Mouse (Mus musculus): ENCODE results near the gene Tex33. TPM values are rescaled to one million over a fixed set of nuclear protein-coding genes. Genes with fewer than 3 reads are reported as not detected.
A peak's percentile ranks its signal among the peaks of the same experiment; 100 is the strongest.

The Tex33 gene
- polyA plus RNA-seq, 1 experiment = not detected

- DNase-seq (ENCODE audit: low read depth in 1 of 2, low spot score in 2 of 2) = no peak
- Histone ChIP-seq H3K4me1 (ENCODE audit: control insufficient read depth, insufficient read depth, insufficient read length) (no peaks in the 10 kb centered on the region), H3K27ac (ENCODE audit: insufficient read depth, low read length) (no peak overlapping the region), H3K4me3 (ENCODE audit: extremely low read depth, insufficient read depth, insufficient read length) (no peak overlapping the region), H3K36me3 (ENCODE audit: control insufficient read depth, insufficient read depth, low read length) (no peaks in the 10 kb centered on the region), H3K27me3 (ENCODE audit: control insufficient read depth, insufficient read depth, low read length) (no peaks in the 10 kb centered on the region)
- 90% methylated on average over 2 of the region's 2 CpGs for WGBS
- TF ChIP-seq CTCF (IDR thresholded peaks at IDR 0.05; ENCODE audit: extremely low read depth, insufficient read depth, insufficient read length, insufficient replicate concordance) (no peak), POLR2A (IDR thresholded peaks at IDR 0.05; ENCODE audit: low read depth, low read length) (no peak)
These were observed 15.5 kb downstream of the Tex33 start for GRCm38 (mm10) chr15:78380208-78380607.

DNA sequence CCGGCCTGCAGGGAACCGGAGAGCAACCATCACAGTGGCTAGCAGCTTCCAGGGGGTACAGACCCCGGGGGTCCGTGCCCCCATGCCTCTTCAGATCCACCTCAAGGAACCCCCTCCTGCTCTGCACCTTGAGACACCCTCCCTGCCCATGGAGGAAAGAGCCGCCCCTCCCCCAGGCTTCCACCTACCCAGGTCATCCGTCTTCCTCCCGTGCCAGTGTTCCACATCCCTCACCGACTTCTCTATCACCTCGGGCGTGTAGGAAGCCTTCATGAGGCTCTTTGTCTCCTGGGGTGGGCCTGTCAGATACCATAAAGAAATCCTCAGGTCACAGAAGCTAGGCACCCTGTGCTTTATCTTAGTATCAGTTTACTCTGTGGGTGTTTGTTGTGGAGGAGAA, 17.2 kb downstream of the Tex33 start:
- no peak overlapping the region for H3K4me3 ChIP-seq (ENCODE audit: extremely low read depth, insufficient read depth, insufficient read length)
- no peak for DNase-seq (ENCODE audit: low read depth in 1 of 2, low spot score in 2 of 2)
- 83% methylated on average over 10 of the region's 10 CpGs for WGBS
- H3K27ac ChIP-seq (ENCODE audit: insufficient read depth, low read length) = no peak overlapping the region
- TF ChIP-seq CTCF (IDR thresholded peaks at IDR 0.05; ENCODE audit: extremely low read depth, insufficient read depth, insufficient read length, insufficient replicate concordance) (no peak), POLR2A (IDR thresholded peaks at IDR 0.05; ENCODE audit: low read depth, low read length) (no peak)
- no peaks in the 10 kb centered on the region for H3K27me3 ChIP-seq (ENCODE audit: control insufficient read depth, insufficient read depth, low read length)
- no peaks in the 10 kb centered on the region for H3K36me3 ChIP-seq (ENCODE audit: control insufficient read depth, insufficient read depth, low read length)
- no peaks in the 10 kb centered on the region for H3K4me1 ChIP-seq (ENCODE audit: control insufficient read depth, insufficient read depth, insufficient read length)

- Histone ChIP-seq H3K27me3 (ENCODE audit: control insufficient read depth, insufficient read depth, low read length) (no peaks in the 10 kb centered on the region), H3K36me3 (ENCODE audit: control insufficient read depth, insufficient read depth, low read length) (no peaks in the 10 kb centered on the region), H3K4me1 (ENCODE audit: control insufficient read depth, insufficient read depth, insufficient read length) (no peaks in the 10 kb centered on the region), H3K4me3 (ENCODE audit: extremely low read depth, insufficient read depth, insufficient read length) (no peak overlapping the region), H3K27ac (ENCODE audit: insufficient read depth, low read length) (no peak overlapping the region)
- DNase-seq (ENCODE audit: low read depth in 1 of 2, low spot score in 2 of 2) = no peak
- no peak for TF ChIP-seq POLR2A (IDR thresholded peaks at IDR 0.05; ENCODE audit: low read depth, low read length)
- TF ChIP-seq CTCF (IDR thresholded peaks at IDR 0.05; ENCODE audit: extremely low read depth, insufficient read depth, insufficient read length, insufficient replicate concordance) = no peak
- WGBS = 90% methylated on average over 10 of the region's 10 CpGs
These were observed 17.9 kb downstream of the Tex33 start for GRCm38 (mm10) chr15:78377859-78378258.

GRCm38 (mm10) chr15:78374204-78374603, 21.5 kb downstream of the Tex33 start:
- 79% methylated on average over 3 of the region's 3 CpGs for WGBS
- Histone ChIP-seq H3K4me1 (ENCODE audit: control insufficient read depth, insufficient read depth, insufficient read length) (no peaks in the 10 kb centered on the region), H3K36me3 (ENCODE audit: control insufficient read depth, insufficient read depth, low read length) (no peaks in the 10 kb centered on the region), H3K27me3 (ENCODE audit: control insufficient read depth, insufficient read depth, low read length) (no peaks in the 10 kb centered on the region), H3K27ac (ENCODE audit: insufficient read depth, low read length) (no peak overlapping the region), H3K4me3 (ENCODE audit: extremely low read depth, insufficient read depth, insufficient read length) (no peak overlapping the region)
- TF ChIP-seq POLR2A (IDR thresholded peaks at IDR 0.05; ENCODE audit: low read depth, low read length) = no peak
- no peak for TF ChIP-seq CTCF (IDR thresholded peaks at IDR 0.05; ENCODE audit: extremely low read depth, insufficient read depth, insufficient read length, insufficient replicate concordance)
- no peak for DNase-seq (ENCODE audit: low read depth in 1 of 2, low spot score in 2 of 2)

- Histone ChIP-seq H3K4me3 (ENCODE audit: extremely low read depth, insufficient read depth, insufficient read length) (no peak overlapping the region), H3K36me3 (ENCODE audit: control insufficient read depth, insufficient read depth, low read length) (no peaks in the 10 kb centered on the region), H3K4me1 (ENCODE audit: control insufficient read depth, insufficient read depth, insufficient read length) (no peaks in the 10 kb centered on the region; the same call in 1 of the 2 replicates), H3K27ac (ENCODE audit: insufficient read depth, low read length) (no peak overlapping the region), H3K27me3 (ENCODE audit: control insufficient read depth, insufficient read depth, low read length) (no peaks in the 10 kb centered on the region)
- DNase-seq (ENCODE audit: low read depth in 1 of 2, low spot score in 2 of 2) = no peak
- TF ChIP-seq POLR2A (IDR thresholded peaks at IDR 0.05; ENCODE audit: low read depth, low read length) (no peak), CTCF (IDR thresholded peaks at IDR 0.05; ENCODE audit: extremely low read depth, insufficient read depth, insufficient read length, insufficient replicate concordance) (no peak)
- WGBS = 85% methylated on average over 3 of the region's 3 CpGs
These were observed 22.9 kb downstream of the Tex33 start for GRCm38 (mm10) chr15:78372796-78373195.

DNA sequence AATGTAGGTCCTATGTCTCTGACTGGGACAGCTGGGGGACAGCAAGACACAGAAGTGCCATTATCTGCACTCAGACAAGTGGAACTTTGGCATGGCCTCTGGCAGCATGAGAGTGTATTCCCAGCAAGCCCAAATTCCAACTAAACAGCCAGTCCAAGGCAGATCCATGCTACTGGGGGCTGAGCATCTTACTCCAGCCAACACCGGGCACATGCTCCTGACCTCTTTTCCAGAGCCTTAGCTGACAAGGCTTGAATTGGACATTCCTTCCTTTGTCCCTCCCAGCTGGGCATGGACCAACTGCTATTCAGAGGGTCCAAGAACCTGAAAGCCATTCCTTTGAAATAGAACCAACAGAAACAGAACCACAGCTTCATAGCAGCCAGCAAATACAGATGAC, 26.1 kb downstream of the Tex33 start:
- no peak for DNase-seq (ENCODE audit: low read depth in 1 of 2, low spot score in 2 of 2)
- Histone ChIP-seq H3K4me1 (ENCODE audit: control insufficient read depth, insufficient read depth, insufficient read length) (no peaks in the 10 kb centered on the region; the same call in 1 of the 2 replicates), H3K27me3 (ENCODE audit: control insufficient read depth, insufficient read depth, low read length) (no peaks in the 10 kb centered on the region), H3K27ac (ENCODE audit: insufficient read depth, low read length) (no peak overlapping the region), H3K36me3 (ENCODE audit: control insufficient read depth, insufficient read depth, low read length) (no peaks in the 10 kb centered on the region), H3K4me3 (ENCODE audit: extremely low read depth, insufficient read depth, insufficient read length) (no peak overlapping the region)
- no peak for TF ChIP-seq POLR2A (IDR thresholded peaks at IDR 0.05; ENCODE audit: low read depth, low read length)
- WGBS = 80% methylated on average over 1 of the region's 1 CpGs

- H3K4me3 ChIP-seq (ENCODE audit: extremely low read depth, insufficient read depth, insufficient read length) = no peak overlapping the region
- H3K36me3 ChIP-seq (ENCODE audit: control insufficient read depth, insufficient read depth, low read length) = no peaks in the 10 kb centered on the region
- H3K27ac ChIP-seq (ENCODE audit: insufficient read depth, low read length) = no peak overlapping the region
- WGBS = 6% methylated on average over 8 of the region's 8 CpGs
- TF ChIP-seq CTCF (IDR thresholded peaks at IDR 0.05; ENCODE audit: extremely low read depth, insufficient read depth, insufficient read length, insufficient replicate concordance) = peak; percentile 93
- no peak for TF ChIP-seq POLR2A (IDR thresholded peaks at IDR 0.05; ENCODE audit: low read depth, low read length)
- H3K27me3 ChIP-seq (ENCODE audit: control insufficient read depth, insufficient read depth, low read length) = no peaks in the 10 kb centered on the region
- DNase-seq (ENCODE audit: low read depth in 1 of 2, low spot score in 2 of 2) = peak in 1 of 2 experiments; percentile 41
- no peaks in the 10 kb centered on the region; the same call in 1 of the 2 replicates for H3K4me1 ChIP-seq (ENCODE audit: control insufficient read depth, insufficient read depth, insufficient read length)
These were observed 26.8 kb downstream of the Tex33 start for GRCm38 (mm10) chr15:78368926-78369346.

Data from spleen, adult 2 months (tissue).